Mouse (Mus musculus) right cerebral cortex, postnatal 10 days (tissue): ENCODE measurements at regions not wholly inside any gene's neighbourhood (a gene's known extent, or its start where the extent isn't known, plus 50 kb on each side); places are given as distances from the start of the nearest gene placed in this dataset.

Source experiments
- DNase-seq, 2 experiments: peaks; one replicate each; pipeline ENCODE4 v3.0.0; 2021; ENCODE audit warnings: low spot score in 2 of 2

GRCm38 (mm10) chr14:15603954-15604523 lies 165.3 kb upstream of the Lrrc3b start:
- DNase-seq: peak in 1 of 2 experiments; percentile 34

GRCm38 (mm10) chr14:15610166-15610565 lies 171.4 kb upstream of the Lrrc3b start:
- DNase-seq: no peak

- no peak for DNase-seq
Observed at GRCm38 (mm10) chr14:15634581-15634980, 195.8 kb upstream of the Lrrc3b start.

GRCm38 (mm10) chr14:15637681-15638080 lies 198.9 kb upstream of the Lrrc3b start:
- no peak for DNase-seq

GRCm38 (mm10) chr14:15638869-15639268 lies 200.1 kb upstream of the Lrrc3b start:
- peak; percentile 20 to 31 for DNase-seq

- DNase-seq: no peak
Observed at GRCm38 (mm10) chr14:15660886-15661285, 222.1 kb upstream of the Lrrc3b start.

- DNase-seq: no peak
Observed at GRCm38 (mm10) chr14:15672292-15672691, 233.5 kb upstream of the Lrrc3b start.

- DNase-seq: no peak
Observed at GRCm38 (mm10) chr14:15677218-15677617, 238.4 kb upstream of the Lrrc3b start.

- DNase-seq: no peak
Observed at GRCm38 (mm10) chr14:15679456-15679855, 240.7 kb upstream of the Lrrc3b start.

GRCm38 (mm10) chr14:15698001-15698400 lies 259.2 kb upstream of the Lrrc3b start:
- DNase-seq: no peak

GRCm38 (mm10) chr14:15698607-15699006 lies 259.8 kb upstream of the Lrrc3b start:
- DNase-seq: no peak

- DNase-seq: peak in 1 of 2 experiments; percentile 19
Observed at GRCm38 (mm10) chr14:15722135-15722534, 283.3 kb upstream of the Lrrc3b start.

- no peak for DNase-seq
Observed at GRCm38 (mm10) chr14:15746629-15747238, 307.9 kb upstream of the Lrrc3b start.

- DNase-seq: no peak
Observed at GRCm38 (mm10) chr14:15769846-15770448, 331.2 kb upstream of the Lrrc3b start.

- DNase-seq: no peak
Observed at GRCm38 (mm10) chr14:15784727-15785126, 345.9 kb upstream of the Lrrc3b start.

GRCm38 (mm10) chr14:15785230-15785629 lies 346.4 kb upstream of the Lrrc3b start:
- DNase-seq: peak; percentile 30 to 43

- no peak for DNase-seq
Observed at GRCm38 (mm10) chr14:15795698-15796097, 356.9 kb upstream of the Lrrc3b start.

- no peak for DNase-seq
Observed at GRCm38 (mm10) chr14:15797019-15797418, 358.2 kb upstream of the Lrrc3b start.

GRCm38 (mm10) chr14:15801477-15802099 lies 362.8 kb upstream of the Lrrc3b start:
- no peak for DNase-seq

GRCm38 (mm10) chr14:15809083-15809482 lies 370.3 kb upstream of the Lrrc3b start:
- no peak for DNase-seq

GRCm38 (mm10) chr14:15841390-15842023 lies 402.7 kb upstream of the Lrrc3b start:
- DNase-seq: no peak

GRCm38 (mm10) chr14:15842024-15842599 lies 403.3 kb upstream of the Lrrc3b start:
- DNase-seq: no peak
